Mouse (Mus musculus): ENCODE measurements around the gene Colca2. TPM values are rescaled to one million over a fixed set of nuclear protein-coding genes. Genes with fewer than 3 reads are reported as not detected.
A peak's percentile ranks its signal among the peaks of the same experiment; 100 is the strongest.

Colca2 gene
- polyA plus RNA-seq (2016; fragmentation: Nextera tagmentation; extraction: Ambion mirVana) = 1.6 and 1.9 TPM in 2 replicates

DNA sequence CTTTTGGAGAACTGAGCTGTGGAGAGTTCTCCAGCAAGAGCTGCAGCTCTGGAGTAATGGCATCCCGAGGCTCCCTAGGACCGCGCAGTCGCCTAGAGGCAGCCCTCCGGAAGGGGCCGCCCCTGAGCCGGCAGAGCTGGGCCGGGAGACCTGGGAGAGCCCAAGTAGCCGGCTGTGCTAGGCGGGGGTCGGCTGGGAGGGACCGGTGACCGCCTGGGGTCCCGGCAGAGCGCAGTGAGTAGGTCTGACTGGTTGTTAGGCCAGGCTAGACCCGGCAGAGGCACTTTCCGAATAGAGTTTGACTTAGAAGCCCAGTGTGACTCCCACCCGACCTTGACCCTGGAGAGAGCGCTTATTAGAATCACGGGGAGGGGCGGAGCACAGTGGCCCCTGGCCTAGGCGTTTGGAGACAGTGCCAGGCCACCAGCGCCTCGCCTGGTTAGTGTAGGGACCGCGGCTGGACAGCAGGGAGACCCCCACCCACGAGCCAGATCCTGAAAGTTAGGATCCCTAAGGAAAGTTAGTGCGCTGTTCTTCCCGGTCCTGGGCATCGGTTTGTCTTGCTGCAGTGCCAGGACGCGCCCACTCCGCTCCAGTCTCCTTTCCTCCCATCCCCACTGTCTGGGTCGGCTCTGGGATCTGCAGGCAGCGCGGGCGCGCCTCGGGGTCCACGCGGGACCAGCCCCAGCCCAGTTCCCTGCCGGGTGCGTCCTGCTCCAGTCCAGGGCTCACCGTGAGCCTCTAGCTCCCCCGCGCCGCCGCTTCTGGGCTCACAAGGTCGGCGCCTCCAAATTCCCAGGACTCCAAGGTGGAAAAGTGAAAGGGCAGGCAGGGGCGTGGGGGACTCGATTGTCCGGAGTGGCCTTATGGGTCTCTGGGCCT is at the start of gene Colca2:
Gene Colca2 (minus strand): TSS at position 70 of the 882 bp plus-strand sequence.
- peak within 1 kb of the TSS; percentile 70 for H3K4me3 ChIP-seq
- no peaks in the 10 kb centered on the region for H3K36me3 ChIP-seq
- H3K9me3 ChIP-seq = no peaks in the 10 kb centered on the region
- H3K27ac ChIP-seq = peak within 1 kb of the TSS; percentile 85
- peak; percentile 85 for DNase-seq (ENCODE audit: low spot score)
- WGBS = under 1% methylated on average over 53 of the region's 53 CpGs
- peaks cover 21% of the 10 kb centered on the region for H3K4me1 ChIP-seq (replicated peaks)
- peaks cover 46% of the 10 kb centered on the region for H3K27me3 ChIP-seq (ENCODE audit: insufficient read depth, poor library complexity, severe bottlenecking)

DNA sequence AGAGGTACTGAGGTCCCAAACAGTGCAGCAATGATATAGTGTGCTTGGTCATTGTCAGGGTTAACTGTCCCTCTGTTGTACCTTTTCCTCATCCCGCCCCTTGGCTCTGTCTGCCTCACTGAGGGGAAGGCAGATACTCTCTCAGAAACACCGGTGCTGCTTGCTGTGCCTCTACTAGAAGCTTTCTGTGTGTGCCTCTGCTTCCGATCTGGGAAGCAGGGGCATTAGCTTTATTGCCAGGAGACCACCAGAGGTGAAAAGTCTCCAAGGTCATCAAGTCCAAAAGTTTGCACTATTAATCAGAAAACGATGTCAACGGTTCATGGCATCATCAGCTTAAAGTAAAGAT is 49.2 kb upstream of the Colca2 start:
- Histone ChIP-seq H3K36me3 (no peaks in the 10 kb centered on the region), H3K27ac (no peak overlapping the region), H3K9me3 (no peaks in the 10 kb centered on the region), H3K27me3 (ENCODE audit: insufficient read depth, poor library complexity, severe bottlenecking) (no peaks in the 10 kb centered on the region), H3K4me3 (no peak overlapping the region), H3K4me1 (replicated peaks) (no peaks in the 10 kb centered on the region)
- 87% methylated on average over 5 of the region's 5 CpGs for WGBS
- DNase-seq (ENCODE audit: low spot score) = no peak

DNA sequence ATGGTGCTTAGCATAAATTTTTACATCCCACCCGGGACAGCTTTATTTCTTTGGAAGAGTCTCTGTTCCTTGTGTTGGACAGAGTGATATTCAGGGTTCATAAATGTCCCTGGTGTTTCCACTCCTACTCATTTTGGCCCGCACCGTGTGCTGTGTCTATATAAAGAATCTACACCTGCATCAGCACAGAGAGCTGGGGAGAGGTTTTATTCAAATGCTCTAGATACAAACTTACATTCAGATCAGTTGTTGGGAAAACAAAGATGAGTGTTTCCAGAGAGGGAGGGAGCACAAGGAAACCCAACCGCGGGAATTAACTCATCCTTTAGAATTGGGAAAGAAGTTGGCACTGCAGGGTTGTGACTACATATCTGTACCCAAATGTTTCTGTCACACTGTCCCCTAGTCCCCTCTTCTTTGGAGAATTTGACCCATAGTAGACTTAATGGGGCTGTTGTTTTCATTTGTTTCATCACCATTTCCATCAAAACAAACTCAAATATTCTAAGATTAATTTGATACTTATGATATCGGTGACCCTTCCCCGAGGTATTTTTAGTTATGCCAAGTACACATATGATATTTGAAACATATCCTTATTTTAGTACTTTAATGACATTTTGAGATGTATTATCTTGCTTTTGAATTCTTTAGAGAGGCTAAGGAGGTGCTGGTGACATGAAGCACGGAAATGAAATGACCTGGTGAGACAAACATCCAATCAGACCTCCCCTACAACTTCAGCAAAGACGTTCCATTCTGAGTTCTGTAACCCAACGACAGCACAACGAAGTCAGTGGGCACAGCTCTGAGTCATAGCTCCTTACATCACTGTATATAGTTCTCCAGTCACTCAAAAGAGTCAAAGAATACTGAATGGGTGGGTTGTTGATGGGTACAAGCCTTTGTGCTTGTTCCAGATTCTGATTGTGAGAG is 48.5 kb upstream of the Colca2 start:
- DNase-seq (ENCODE audit: low spot score) = no peak
- Histone ChIP-seq H3K36me3 (no peaks in the 10 kb centered on the region), H3K27me3 (ENCODE audit: insufficient read depth, poor library complexity, severe bottlenecking) (no peaks in the 10 kb centered on the region), H3K9me3 (no peaks in the 10 kb centered on the region), H3K27ac (no peak overlapping the region), H3K4me3 (no peak overlapping the region), H3K4me1 (replicated peaks) (no peaks in the 10 kb centered on the region)
- 87% methylated on average over 11 of the region's 11 CpGs for WGBS

DNA sequence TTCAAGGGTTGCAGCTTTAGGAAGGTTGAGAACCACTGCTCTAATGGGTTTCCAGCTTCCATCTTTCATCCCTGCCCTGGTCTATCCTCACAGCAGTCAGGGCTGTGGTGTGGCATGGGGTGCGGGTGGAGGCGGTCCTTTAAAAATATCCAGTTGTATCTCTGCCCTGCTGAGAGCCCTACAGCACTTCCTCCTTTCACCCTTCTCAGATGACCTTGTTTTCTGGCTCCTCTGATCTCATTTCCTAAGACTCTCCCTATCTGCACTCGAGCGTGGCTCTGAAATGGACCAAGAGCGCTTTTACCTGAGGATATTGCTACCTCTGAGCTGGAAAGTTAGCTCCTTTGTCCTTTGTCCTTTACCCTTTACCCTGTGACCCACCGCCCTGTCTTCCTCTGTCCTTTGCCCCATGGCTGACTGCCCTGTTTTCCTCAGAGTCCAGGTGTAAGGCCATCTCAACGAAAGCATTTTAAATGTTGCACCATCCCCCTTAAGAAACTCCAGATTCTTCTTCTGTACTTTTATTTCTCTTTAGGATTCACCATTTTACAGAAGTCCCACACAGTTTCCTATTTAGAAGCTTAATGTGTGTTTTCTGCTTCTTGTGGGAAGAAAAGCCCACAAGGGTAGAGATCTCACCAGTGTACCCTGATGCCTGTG is 46.2 kb upstream of the Colca2 start:
- Histone ChIP-seq H3K27ac (no peak overlapping the region), H3K36me3 (no peaks in the 10 kb centered on the region), H3K9me3 (no peaks in the 10 kb centered on the region), H3K27me3 (ENCODE audit: insufficient read depth, poor library complexity, severe bottlenecking) (no peaks in the 10 kb centered on the region), H3K4me3 (no peak overlapping the region), H3K4me1 (replicated peaks) (no peaks in the 10 kb centered on the region)
- WGBS = 81% methylated on average over 7 of the region's 7 CpGs
- DNase-seq (ENCODE audit: low spot score) = no peak

DNA sequence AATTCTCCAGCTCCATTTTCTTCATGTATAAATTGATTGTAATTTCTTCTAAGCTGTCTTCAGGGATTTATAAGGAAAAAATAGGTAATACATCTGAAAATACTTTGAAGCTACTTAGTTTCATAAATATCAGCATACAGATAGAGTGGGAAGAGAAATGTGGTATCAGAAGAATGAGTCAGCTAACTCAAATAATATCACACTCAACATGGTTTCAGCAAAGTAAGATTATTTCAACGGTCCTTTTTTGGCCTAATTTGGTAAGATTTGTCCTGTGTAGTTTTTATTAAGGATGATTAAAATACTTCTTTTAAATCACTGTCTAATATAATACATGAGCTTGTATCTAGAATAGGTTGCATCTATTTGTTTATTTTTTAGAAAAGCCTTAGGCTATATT is 41.7 kb upstream of the Colca2 start:
- WGBS = 89% methylated on average over 1 of the region's 1 CpGs

DNA sequence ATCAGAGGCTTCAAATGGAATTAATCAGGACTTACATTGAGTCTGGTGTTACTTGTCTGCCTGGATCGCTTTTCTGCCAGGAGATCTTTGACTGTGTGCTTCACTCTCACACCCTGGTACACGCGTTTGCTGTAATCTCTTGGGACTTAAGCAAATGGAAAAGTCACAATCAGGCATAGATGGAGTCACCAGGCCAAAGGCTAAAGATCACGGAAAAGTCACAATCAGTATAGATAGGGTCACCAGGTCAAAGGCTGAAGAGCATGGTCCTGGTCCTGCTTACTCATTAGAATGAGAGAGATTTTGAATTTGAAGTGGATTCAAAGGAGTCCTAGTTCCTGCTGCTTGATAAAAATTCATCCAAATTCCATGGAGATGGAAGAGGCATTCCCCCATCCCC is 39.9 kb upstream of the Colca2 start:
- Histone ChIP-seq H3K9me3 (no peaks in the 10 kb centered on the region), H3K27ac (no peak overlapping the region), H3K27me3 (ENCODE audit: insufficient read depth, poor library complexity, severe bottlenecking) (no peaks in the 10 kb centered on the region), H3K4me3 (no peak overlapping the region), H3K36me3 (no peaks in the 10 kb centered on the region), H3K4me1 (replicated peaks) (no peaks in the 10 kb centered on the region)
- no peak for DNase-seq (ENCODE audit: low spot score)
- WGBS = 77% methylated on average over 4 of the region's 4 CpGs

More for the DNA sequence above, 41.7 kb upstream of the Colca2 start:
- Histone ChIP-seq H3K27ac (no peak overlapping the region), H3K9me3 (no peaks in the 10 kb centered on the region), H3K36me3 (no peaks in the 10 kb centered on the region), H3K4me1 (replicated peaks) (no peaks in the 10 kb centered on the region), H3K4me3 (no peak overlapping the region), H3K27me3 (ENCODE audit: insufficient read depth, poor library complexity, severe bottlenecking) (no peaks in the 10 kb centered on the region)
- DNase-seq (ENCODE audit: low spot score) = no peak

DNA sequence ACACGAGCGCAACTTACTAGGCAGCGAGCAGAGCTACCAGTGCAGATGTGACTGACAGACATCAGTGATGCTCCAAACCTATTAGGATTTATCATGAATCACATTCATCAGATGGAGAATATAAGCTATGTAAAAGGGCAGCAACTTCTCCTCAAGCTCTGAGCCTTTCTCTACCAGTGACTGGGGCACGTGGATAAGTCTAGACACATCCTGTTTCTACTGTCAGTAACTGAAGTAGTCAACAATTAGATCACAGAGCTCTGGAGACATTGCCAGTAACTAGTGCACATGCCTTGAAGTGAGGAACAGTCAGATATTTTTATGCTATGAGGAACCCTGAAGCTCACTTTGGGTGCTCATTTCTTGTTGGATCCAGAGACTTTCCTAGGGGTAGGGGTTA is 39.0 kb upstream of the Colca2 start:
- Histone ChIP-seq H3K4me3 (no peak overlapping the region), H3K9me3 (no peaks in the 10 kb centered on the region), H3K4me1 (replicated peaks) (no peaks in the 10 kb centered on the region), H3K27ac (no peak overlapping the region), H3K27me3 (ENCODE audit: insufficient read depth, poor library complexity, severe bottlenecking) (no peaks in the 10 kb centered on the region), H3K36me3 (no peaks in the 10 kb centered on the region)
- no peak for DNase-seq (ENCODE audit: low spot score)
- 94% methylated on average over 4 of the region's 4 CpGs for WGBS

DNA sequence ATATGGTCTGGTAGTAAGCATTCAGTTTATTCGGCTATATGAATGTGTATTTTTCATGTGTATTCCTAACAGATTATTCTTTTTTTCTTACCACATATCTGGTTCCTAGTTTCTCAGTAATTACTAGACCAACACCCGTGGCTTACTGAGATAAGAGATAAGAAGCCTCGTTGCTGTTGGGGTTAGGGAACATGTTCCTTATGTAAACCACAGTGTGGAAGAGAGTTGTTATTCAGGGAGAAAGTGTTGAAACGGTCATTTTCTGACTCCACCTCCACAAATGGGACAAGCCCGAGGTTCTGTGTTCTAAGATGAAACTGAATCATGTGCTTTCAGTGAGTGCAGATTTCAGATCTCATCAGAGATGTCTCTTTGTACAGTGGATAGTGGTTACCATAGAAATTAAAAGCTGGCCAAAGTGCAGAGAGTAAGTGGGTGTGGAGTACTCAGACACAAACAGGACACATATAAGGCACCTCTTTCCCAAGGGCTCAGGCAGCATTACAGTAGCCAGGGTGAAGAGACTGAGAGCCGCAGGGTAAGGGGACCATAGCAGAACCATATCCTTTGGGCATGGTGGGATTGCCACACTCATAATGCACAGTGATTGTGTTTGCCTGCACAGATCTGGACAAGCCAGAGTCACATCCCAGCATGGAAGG is 37.2 kb upstream of the Colca2 start:
- Histone ChIP-seq H3K27me3 (ENCODE audit: insufficient read depth, poor library complexity, severe bottlenecking) (no peaks in the 10 kb centered on the region), H3K9me3 (no peaks in the 10 kb centered on the region), H3K36me3 (no peaks in the 10 kb centered on the region), H3K4me1 (replicated peaks) (no peaks in the 10 kb centered on the region), H3K4me3 (no peak overlapping the region), H3K27ac (no peak overlapping the region)
- no peak for DNase-seq (ENCODE audit: low spot score)
- 85% methylated on average over 6 of the region's 6 CpGs for WGBS

DNA sequence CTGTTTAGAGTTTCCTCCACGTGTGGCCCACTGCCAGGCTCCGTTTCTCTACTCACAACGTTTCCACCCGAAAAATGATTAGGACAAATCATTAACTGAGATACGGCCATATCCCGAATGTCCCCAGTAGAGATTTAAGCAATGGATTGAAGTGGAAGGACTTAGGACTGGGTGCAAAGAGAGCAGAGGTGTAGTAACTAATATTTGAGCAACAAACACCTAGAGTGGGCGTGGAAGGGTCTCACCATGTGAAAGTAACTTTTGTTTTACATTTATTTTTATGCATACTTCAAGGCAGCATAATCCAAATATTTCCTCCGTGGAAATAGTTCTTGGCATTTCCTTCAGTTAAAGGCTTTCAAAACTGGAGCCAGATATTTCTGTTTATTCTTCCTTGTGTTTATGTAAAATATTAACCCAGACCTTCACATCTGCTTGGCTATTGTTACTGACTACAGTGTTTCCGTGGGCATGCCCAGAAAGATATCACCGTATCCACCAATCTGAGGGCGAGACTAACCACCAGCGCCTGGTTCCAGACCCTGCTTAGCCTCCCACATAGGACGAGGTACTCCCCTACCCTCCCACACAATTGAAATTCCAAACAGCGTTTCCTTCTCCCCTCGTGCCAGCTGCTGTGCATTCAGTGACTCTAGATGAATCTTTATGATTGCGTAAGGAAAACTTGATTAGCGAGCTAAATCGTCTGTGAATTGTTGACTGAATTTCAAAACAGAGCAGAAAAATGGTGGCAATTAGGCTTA is 34.4 kb upstream of the Colca2 start:
- H3K4me3 ChIP-seq = no peak overlapping the region
- DNase-seq (ENCODE audit: low spot score) = no peak
- no peak overlapping the region for H3K27ac ChIP-seq
- no peaks in the 10 kb centered on the region for H3K27me3 ChIP-seq (ENCODE audit: insufficient read depth, poor library complexity, severe bottlenecking)
- H3K9me3 ChIP-seq = no peaks in the 10 kb centered on the region
- H3K4me1 ChIP-seq (replicated peaks) = no peaks in the 10 kb centered on the region
- no peaks in the 10 kb centered on the region for H3K36me3 ChIP-seq
- WGBS = 80% methylated on average over 18 of the region's 18 CpGs

DNA sequence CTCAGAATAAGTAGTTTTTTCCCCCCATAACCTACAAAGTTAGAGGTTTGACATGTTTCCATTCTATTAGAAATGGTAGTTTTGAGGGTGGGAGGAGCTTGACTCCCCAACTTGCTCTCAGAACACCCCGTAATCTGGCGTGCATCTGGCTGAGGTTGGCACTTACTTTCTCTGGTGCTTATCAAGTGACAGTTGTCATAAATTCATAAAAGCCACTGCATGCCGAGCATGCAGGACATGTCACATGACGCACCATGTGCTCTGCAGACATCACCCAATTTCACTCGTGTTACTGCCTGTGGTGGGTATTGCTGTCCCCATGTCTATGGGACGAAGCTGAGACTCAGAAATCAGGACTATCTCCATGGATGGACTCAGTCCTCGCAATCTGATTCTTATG is 32.1 kb upstream of the Colca2 start:
- WGBS = 84% methylated on average over 7 of the region's 7 CpGs
- Histone ChIP-seq H3K4me1 (replicated peaks) (no peaks in the 10 kb centered on the region), H3K9me3 (no peaks in the 10 kb centered on the region), H3K27me3 (ENCODE audit: insufficient read depth, poor library complexity, severe bottlenecking) (no peaks in the 10 kb centered on the region), H3K36me3 (no peaks in the 10 kb centered on the region), H3K27ac (no peak overlapping the region), H3K4me3 (no peak overlapping the region)
- DNase-seq (ENCODE audit: low spot score) = no peak

DNA sequence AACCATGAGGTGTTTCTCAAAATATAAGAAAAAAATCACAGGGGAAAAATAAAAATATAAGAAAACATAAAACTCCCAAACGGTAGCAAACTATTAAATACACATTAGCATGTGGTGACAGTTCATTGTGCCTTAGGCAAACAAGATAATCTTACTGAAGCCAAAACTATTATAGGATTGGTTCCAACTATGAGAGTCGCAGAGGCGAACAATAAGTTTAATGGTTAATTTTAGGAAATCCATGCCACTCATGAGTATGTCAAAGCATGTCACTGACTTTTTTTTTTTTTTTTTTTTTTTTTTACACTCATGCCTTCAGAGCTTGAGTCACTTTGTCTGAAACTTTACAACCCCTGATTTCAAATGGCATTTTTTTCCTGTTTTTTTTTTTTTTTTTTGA is 28.0 kb upstream of the Colca2 start:
- Histone ChIP-seq H3K27me3 (ENCODE audit: insufficient read depth, poor library complexity, severe bottlenecking) (no peaks in the 10 kb centered on the region), H3K27ac (no peak overlapping the region), H3K36me3 (no peaks in the 10 kb centered on the region), H3K9me3 (no peaks in the 10 kb centered on the region), H3K4me3 (no peak overlapping the region), H3K4me1 (replicated peaks) (no peaks in the 10 kb centered on the region)
- 89% methylated on average over 3 of the region's 3 CpGs for WGBS
- no peak for DNase-seq (ENCODE audit: low spot score)

DNA sequence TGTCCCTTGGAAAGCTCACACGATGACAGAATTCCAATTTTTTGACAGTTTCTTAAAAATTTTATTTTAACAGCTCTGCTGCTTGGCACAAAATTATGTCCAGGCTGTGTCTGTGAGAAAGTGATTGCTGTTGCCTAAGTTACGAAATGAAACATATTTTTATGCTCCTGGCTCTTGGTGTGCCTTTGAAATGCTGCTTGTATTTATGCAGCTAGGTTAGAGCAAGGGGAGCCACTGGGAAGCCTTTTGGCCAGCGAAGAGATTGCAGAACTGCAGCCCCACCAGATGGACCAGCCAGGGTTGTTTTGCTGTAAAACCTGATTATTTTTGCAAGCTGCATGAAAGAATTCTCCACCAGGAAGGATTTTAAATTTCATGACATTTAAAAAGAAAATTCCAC is 26.8 kb upstream of the Colca2 start:
- Histone ChIP-seq H3K9me3 (no peaks in the 10 kb centered on the region), H3K4me1 (replicated peaks) (no peaks in the 10 kb centered on the region), H3K4me3 (no peak overlapping the region), H3K27me3 (ENCODE audit: insufficient read depth, poor library complexity, severe bottlenecking) (no peaks in the 10 kb centered on the region), H3K36me3 (no peaks in the 10 kb centered on the region), H3K27ac (no peak overlapping the region)
- WGBS = 83% methylated on average over 3 of the region's 3 CpGs
- no peak for DNase-seq (ENCODE audit: low spot score)
